Mouse (Mus musculus): Measurements from ENCODE around the gene Jun.

DNA sequence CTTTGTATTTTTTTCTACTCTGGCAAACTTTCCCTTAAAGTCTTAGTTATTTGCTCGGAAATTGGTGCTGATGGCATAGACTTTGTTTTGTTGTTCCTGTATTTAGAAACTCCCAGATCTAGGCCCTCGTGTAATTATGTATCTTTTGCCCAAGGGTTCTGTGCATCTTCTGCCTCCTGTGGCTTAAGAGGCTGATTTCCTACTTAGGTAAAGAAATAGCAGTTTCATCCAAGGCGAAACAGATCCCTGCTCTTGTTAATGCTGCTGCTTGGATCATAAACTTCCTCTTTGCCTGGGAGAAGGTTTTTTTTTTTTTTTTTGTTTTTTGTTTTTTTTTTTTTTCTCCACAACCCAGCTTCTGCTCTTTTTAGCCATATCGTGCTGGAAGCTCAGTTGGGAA lies 2.3 kb upstream of the Jun start:
- no peak for TF ChIP-seq MAFK (IDR thresholded peaks at IDR 0.05; ENCODE audit: borderline replicate concordance, low read depth, low read length)
- no peak for TF ChIP-seq MEF2A (IDR thresholded peaks at IDR 0.05; ENCODE audit: extremely low read depth, insufficient replicate concordance, low read depth, low read length, poor library complexity, severe bottlenecking)
- TF ChIP-seq MXI1 (IDR thresholded peaks at IDR 0.05; ENCODE audit: low read depth, low read length): no peak
- TF ChIP-seq POLR2A (IDR thresholded peaks at IDR 0.05; ENCODE audit: control insufficient read depth in 1 of 2, insufficient read depth in 1 of 2, low read depth in 1 of 2, low read length in 2 of 2, poor library complexity in 1 of 2): no peak
- no peak for TF ChIP-seq GATA1 (IDR thresholded peaks at IDR 0.05; ENCODE audit: low read depth, low read length)

Data from MEL (cell line).